Mouse (Mus musculus) CH12.LX (cell line): Measurements from ENCODE around the gene Sema3d. TPM values are rescaled to one million over a fixed set of nuclear protein-coding genes. Genes with fewer than 3 reads are reported as not detected.

ENCODE experiments used
- DNase-seq: peaks from one replicate; pipeline ENCODE4 v3.0.0-alpha.2; 2013; ENCODE audit errors: extremely low read depth
- H3K27ac ChIP-seq: 2 replicates; pipeline ENCODE4 v1.5.1; 2012; ENCODE audit warnings: low read depth, mild to moderate bottlenecking, control low read depth, moderate library complexity; ENCODE audit not compliant: insufficient read depth
- H3K27me3 ChIP-seq: replicated peaks from 2 replicates; pipeline ENCODE3; 2012; ENCODE audit warnings: inconsistent platforms
- H3K36me3 ChIP-seq, 2 experiments: replicated peaks in 1 of 2; 2 replicates each; pipeline versions ENCODE3 to v1.6.1; 2012; ENCODE audit warnings: inconsistent platforms in 1 of 2, low read length in 1 of 2, mild to moderate bottlenecking in 1 of 2, mixed read lengths in 1 of 2, moderate library complexity in 1 of 2; ENCODE audit not compliant: control insufficient read depth in 1 of 2, insufficient read depth in 1 of 2
- H3K4me1 ChIP-seq, 2 experiments: 2 replicates each; pipeline ENCODE4 v1.6.1; 2012; ENCODE audit warnings: inconsistent platforms in 1 of 2, moderate library complexity in 1 of 2; ENCODE audit not compliant: insufficient read depth in 2 of 2, control insufficient read depth in 1 of 2
- H3K4me2 ChIP-seq: 2 replicates; pipeline ENCODE4 v1.6.1; 2012; ENCODE audit warnings: low read depth, mild to moderate bottlenecking, control low read depth; ENCODE audit not compliant: poor library complexity, insufficient read depth, severe bottlenecking
- H3K4me3 ChIP-seq, 3 experiments: fragments of 150-350 bp in 1 of 3; sonication (generic) in 1 of 3; replicated peaks in 1 of 3; 2 replicates each; pipeline versions ENCODE3 to v1.5.1; 2011 to 2012; ENCODE audit warnings: low read depth in 2 of 3, low read length in 2 of 3, mild to moderate bottlenecking in 2 of 3, moderate library complexity in 2 of 3, control low read depth in 1 of 3, improper control_type of control experiment in 1 of 3, inconsistent platforms in 1 of 3, mixed read lengths in 1 of 3; ENCODE audit not compliant: poor library complexity in 1 of 3
- H3K79me2 ChIP-seq: replicated peaks from 2 replicates; pipeline ENCODE4 v1.6.1; 2012; ENCODE audit warnings: mild to moderate bottlenecking, moderate library complexity; ENCODE audit not compliant: control insufficient read depth, poor library complexity, insufficient read depth, severe bottlenecking; ENCODE audit errors: extremely low read depth
- H3K9ac ChIP-seq: 2 replicates; pipeline ENCODE4 v1.6.1; 2012; ENCODE audit warnings: low read depth, mild to moderate bottlenecking, control low read depth, moderate library complexity; ENCODE audit not compliant: insufficient read depth
- H3K9me3 ChIP-seq: replicated peaks from 2 replicates; pipeline ENCODE3; 2012; ENCODE audit warnings: low read length, inconsistent platforms, mixed read lengths
- BHLHE40 ChIP-seq: IDR thresholded peaks from 2 replicates; pipeline ENCODE4 v1.6.1; 2011; ENCODE audit warnings: mild to moderate bottlenecking, low read depth, low read length, improper control_type of control experiment
- CHD1 ChIP-seq: IDR thresholded peaks from 2 replicates; pipeline ENCODE4 v1.6.1; 2012; ENCODE audit warnings: low read depth, low read length, improper control_type of control experiment, inconsistent platforms
- EP300 ChIP-seq: IDR thresholded peaks from 2 replicates; pipeline ENCODE4 v1.6.1; 2011; ENCODE audit warnings: low read length, improper control_type of control experiment
- JUND ChIP-seq: conservative IDR thresholded peaks from 2 replicates; pipeline ENCODE4 v1.6.1; 2011; ENCODE audit warnings: low read depth, low read length, improper control_type of control experiment
- MXI1 ChIP-seq: IDR thresholded peaks from 2 replicates; pipeline ENCODE4 v1.6.1; 2011; ENCODE audit warnings: mild to moderate bottlenecking, low read depth, low read length, improper control_type of control experiment
- MYC ChIP-seq: IDR thresholded peaks from 2 replicates; pipeline ENCODE4 v1.6.1; 2011; ENCODE audit warnings: low read depth, mild to moderate bottlenecking, improper control_type of control experiment, low read length
- PAX5 ChIP-seq: IDR thresholded peaks from 2 replicates; pipeline ENCODE4 v1.6.1; 2012; ENCODE audit warnings: low read length, inconsistent platforms, mixed read lengths
- POLR2A ChIP-seq: IDR thresholded peaks from 2 replicates; pipeline ENCODE4 v1.6.1; 2011; ENCODE audit warnings: low read depth, mild to moderate bottlenecking, improper control_type of control experiment, low read length
- RCOR1 ChIP-seq: conservative IDR thresholded peaks from 2 replicates; pipeline ENCODE4 v1.6.1; 2012; ENCODE audit warnings: low read depth, mild to moderate bottlenecking, inconsistent platforms, low read length, improper control_type of control experiment
- TBP ChIP-seq: conservative IDR thresholded peaks from 2 replicates; pipeline ENCODE4 v1.6.1; 2011; ENCODE audit warnings: low read depth, low read length, improper control_type of control experiment
- dilution Hi-C: fragments of 300-500 bp; cut with MboI; formaldehyde crosslinking; loops from 2 replicates; pipeline ENCODE4 v1.14.3; 2020; ENCODE audit warnings: low sequenced_read_pairs; ENCODE audit not compliant: extremely low pct_unique_long_range_greater_than_20kb, extremely low pct_ligation_motif_present
- in situ Hi-C: fragments of 300-500 bp; cut with MboI; formaldehyde crosslinking; loops from 3 replicates; pipeline ENCODE4 v1.14.3; 2019; ENCODE audit warnings: low sequenced_read_pairs, low pct_ligation_motif_present, low pct_unique_long_range_greater_than_20kb, mixed read lengths
- polyA plus RNA-seq: library from polyadenylated mRNA; unstranded; fragments of >175 nt; gene quantifications from 2 replicates; pipeline ENCODE4 v1.2.1, GENCODE M21; 2012; ENCODE audit warnings: low read depth; ENCODE audit not compliant: insufficient read length
- total RNA-seq, 2 experiments: library from RNA; depleted of rRNA; stranded (reverse); fragments of 300-350 nt in 1 of 2; fragments of >200 nt in 1 of 2; gene quantifications; 2 replicates each; pipeline ENCODE4 v1.2.3; 2012 to 2014

Gene Sema3d
- total and polyA plus RNA-seq, 3 experiments, result not detected

DNA sequence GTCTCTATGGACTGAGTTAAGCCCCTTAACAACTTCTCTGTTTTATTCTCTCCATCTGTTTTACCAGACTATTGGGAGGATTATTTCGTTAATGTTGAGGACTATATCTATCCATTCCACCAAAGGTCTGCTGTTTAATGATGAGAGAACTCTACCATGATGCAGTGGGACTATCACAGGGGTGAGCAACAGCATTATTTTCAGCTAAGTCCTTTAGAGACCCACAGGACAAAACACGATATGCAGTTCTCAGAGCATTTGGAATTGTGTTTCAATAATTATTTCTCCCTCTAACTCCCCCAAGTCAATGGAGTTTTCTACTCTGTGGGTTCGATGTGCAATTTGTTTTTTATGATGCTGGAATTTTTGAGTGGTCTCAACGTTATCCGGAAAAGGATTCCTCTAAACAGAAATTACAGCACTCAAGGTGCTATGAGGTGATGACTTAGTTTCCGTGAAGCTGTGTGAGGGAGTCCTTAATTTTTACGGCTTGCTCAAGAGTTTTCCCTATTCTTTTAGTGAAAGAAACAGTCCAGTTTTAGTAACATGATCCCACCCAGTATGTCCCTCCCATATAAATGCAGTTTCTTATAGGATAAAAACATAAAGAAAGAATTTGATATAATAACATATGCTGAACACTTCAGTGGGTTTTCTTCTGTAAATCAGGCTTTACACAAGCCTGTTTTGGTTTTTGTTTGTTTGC lies 254.7 kb downstream of the Sema3d start:
- Histone ChIP-seq H3K9ac (no peak overlapping the region), H3K36me3 (no peaks in the 10 kb centered on the region), H3K4me3 (no peak overlapping the region), H3K27ac (no peak overlapping the region), H3K4me1 (no peaks in the 10 kb centered on the region), H3K79me2 (no peaks in the 10 kb centered on the region), H3K4me2 (no peak overlapping the region), H3K27me3 (no peaks in the 10 kb centered on the region), H3K9me3 (peaks cover 29% of the 10 kb centered on the region)
- in situ Hi-C loops, result no loop called here
- no peak for TF ChIP-seq EP300
- no peak for TF ChIP-seq MYC
- TF ChIP-seq MXI1, result no peak
- TF ChIP-seq BHLHE40, result no peak
- TF ChIP-seq PAX5, result no peak
- TF ChIP-seq TBP, result no peak
- TF ChIP-seq CHD1, result no peak
- no peak for TF ChIP-seq POLR2A
- TF ChIP-seq RCOR1, result no peak
- no peak for TF ChIP-seq JUND
- dilution Hi-C loops, result no loop called here
- no peak for DNase-seq
